Mouse (Mus musculus) left cerebral cortex, adult 8-10 months (tissue): ENCODE data around the gene Smarca2. TPM values are rescaled to one million over a fixed set of nuclear protein-coding genes. Genes with fewer than 3 reads are reported as not detected.
"Not testable (repeated sequence)": the region's sequence is repeated elsewhere in the genome, so short reads cannot be mapped to it uniquely, and the experiment has no call there.

ENCODE experiments used
- DNase-seq, 2 experiments: peaks; one replicate each; pipeline ENCODE4 v3.0.0; 2022; ENCODE audit warnings: low spot score in 2 of 2
- total RNA-seq, 4 experiments: library from RNA; stranded (reverse); gene quantifications; 2 replicates each; pipeline ENCODE4 v1.2.4; 2022

Smarca2 gene
- total RNA-seq, 4 experiments from 2014 or later: 241 to 319 (median 271) TPM

DNA sequence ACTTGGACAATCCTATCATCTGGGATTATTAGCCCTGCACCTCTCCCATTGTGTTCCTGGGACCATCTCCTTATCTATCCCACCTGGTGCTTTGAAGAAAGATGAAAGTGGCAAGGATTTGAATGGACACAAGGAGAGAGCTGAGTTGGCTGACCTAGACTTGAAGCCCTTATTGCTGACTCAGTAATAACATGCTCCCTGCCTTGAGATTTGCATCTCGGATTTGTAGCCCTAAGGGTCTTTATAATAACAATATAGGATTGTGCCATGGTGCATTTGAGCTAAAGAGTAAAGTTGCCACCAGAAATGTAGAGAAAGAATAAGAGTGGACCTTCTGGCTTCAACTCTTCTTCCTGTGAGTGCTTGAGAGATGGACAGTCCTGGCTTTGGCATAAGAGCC is 11.4 kb downstream of the Smarca2 start:
- no peak for DNase-seq

DNA sequence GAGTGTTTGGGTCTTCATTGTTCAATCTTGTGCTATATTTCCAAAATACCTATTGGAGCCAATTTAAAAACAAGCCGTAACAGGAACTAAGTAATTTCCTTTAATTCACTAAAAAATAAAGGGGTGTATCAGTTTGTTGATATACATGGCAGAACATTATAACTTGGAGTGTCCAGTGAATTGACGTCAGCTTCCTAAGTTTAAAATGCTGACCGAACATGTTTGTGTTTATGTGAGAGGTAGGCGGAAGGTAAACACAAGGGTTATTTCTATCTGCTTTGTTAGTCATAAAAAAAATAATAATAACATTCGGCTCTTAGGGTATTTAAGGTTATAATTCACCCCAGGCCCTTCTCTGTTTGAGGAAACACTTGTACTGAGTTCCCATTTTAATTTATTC is 12.4 kb downstream of the Smarca2 start:
- DNase-seq: no peak

DNA sequence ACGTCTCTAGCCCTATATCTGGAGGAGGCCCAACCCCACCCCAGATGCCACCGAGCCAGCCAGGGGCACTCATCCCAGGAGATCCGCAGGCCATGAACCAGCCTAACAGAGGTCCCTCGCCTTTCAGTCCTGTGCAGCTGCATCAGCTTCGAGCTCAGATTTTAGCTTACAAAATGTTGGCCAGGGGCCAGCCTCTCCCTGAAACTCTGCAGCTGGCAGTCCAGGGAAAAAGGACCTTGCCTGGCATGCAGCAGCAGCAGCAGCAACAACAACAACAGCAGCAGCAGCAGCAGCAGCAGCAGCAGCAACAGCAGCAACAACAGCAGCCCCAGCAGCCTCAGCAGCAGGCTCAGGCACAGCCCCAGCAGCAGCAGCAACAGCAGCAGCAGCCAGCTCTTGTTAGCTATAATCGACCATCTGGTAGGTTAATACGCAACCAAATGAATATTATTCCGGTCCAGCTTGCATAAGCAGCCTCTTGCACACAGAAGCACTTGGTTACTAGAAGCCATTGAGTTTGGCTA is 25.9 kb downstream of the Smarca2 start:
- no peak for DNase-seq

DNA sequence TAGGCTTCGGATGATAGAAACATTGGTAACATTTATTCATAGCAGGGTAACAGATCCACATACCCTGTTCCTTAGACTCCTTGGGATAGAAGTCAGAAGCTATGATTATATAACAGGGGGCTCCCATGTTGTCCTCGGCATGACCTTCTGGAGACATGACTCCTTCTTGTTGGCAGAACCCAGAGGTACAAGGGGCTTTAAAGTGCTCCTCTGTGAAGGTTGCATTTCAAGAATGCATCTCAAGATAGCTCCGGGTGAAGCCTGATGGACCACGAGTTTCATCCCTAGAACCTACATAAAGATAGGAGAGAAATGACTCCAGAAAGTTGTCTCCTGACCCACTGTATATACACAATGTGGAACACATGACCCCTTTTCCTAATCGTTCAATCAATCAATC is 27.4 kb downstream of the Smarca2 start:
- no peak for DNase-seq

GRCm38 (mm10) chr19:26640556-26640955 is 35.7 kb downstream of the Smarca2 start:
- no peak for DNase-seq

DNA sequence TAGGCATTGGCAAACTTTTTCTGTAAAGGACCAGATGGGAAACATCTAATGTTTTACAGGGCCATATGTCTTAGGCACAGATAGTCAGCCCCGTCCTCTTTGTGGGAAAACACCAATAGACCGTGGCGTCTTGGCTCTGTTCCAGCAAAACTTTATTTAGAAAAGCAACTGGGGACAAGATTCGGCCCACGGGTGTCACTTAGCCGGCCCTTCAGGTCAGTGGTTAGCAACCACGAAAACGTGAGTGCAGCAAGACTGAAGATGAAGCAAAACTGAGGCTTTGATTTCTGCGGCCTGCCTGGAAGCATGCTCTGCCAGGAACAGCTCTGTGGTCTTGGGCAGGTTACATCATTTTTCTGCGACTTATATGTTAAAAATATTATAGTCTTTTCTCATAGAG is 36.4 kb downstream of the Smarca2 start:
- no peak for DNase-seq

DNA sequence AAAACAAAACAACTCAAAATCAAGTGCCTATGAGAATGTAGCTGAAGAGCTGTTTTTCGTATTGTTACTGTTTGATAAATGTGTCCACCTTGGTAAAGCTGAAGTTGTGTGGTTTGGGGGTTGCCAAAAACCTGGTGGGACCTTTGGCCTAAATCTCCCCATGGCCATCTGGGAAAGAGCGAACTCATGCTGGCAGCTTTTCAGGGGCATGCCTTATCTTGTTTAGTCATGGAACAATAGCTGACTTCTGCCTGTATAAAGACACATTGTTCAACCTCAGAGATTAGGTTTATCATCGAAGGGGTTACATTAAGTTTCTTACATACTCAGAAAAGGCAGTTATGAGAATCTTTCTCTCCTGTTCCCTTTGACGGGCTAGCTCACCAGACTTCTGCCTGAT is 38.2 kb downstream of the Smarca2 start:
- no peak for DNase-seq

GRCm38 (mm10) chr19:26643936-26644335 is 39.1 kb downstream of the Smarca2 start:
- DNase-seq: no peak

- no peak for DNase-seq
Measured at GRCm38 (mm10) chr19:26645016-26645415, 40.2 kb downstream of the Smarca2 start.

DNA sequence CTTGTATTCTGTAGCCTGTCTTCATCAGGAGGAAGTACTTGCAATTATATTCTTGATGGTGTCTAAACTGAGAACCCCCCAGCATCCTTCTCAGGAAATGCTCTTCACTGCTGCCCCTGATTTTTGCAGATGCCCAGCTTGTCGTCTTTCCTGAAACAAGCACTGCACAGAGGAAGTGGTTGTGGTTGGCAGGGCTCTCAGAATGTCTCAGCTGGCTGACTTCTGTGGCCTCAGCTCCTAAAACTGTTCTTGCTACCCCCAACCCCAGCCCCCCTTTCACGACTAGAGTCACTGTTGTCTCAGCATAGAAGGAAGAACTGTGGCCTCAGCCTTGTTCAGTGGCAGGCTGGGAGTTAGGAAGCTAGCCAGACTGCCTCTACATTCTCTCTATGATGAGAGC is 41.3 kb downstream of the Smarca2 start:
- no peak for DNase-seq

- DNase-seq: no peak
Measured at GRCm38 (mm10) chr19:26650585-26651273, 45.9 kb downstream of the Smarca2 start.

GRCm38 (mm10) chr19:26658324-26658723 is 53.5 kb downstream of the Smarca2 start:
- DNase-seq: no peak

GRCm38 (mm10) chr19:26659976-26660375 is 55.1 kb downstream of the Smarca2 start:
- DNase-seq: no peak

- DNase-seq: no peak
Measured at GRCm38 (mm10) chr19:26661198-26661597, 56.3 kb downstream of the Smarca2 start.

DNA sequence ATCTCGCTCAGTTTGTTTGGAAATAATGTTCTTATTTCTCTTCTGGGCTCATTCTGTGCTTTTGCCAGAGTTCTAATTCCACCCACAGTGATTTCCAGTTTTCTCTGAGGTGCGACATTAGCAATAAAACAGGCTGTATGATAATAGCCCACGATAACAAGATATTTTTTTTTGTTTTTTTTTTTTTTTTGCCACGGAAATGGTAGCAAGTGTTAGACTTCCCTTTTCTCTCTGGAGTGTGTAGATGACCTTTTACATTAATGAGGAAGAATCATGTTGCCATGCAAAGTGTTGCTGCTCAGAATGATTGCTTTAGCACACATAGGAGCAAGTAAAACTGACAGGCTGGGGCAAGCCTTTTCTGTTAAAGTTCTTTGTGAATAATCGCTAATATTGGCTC is 61.5 kb downstream of the Smarca2 start:
- no peak for DNase-seq

GRCm38 (mm10) chr19:26670089-26670488 is 65.2 kb downstream of the Smarca2 start:
- DNase-seq: no peak

GRCm38 (mm10) chr19:26671413-26671812 is 66.6 kb downstream of the Smarca2 start:
- not testable (repeated sequence) for DNase-seq

GRCm38 (mm10) chr19:26675917-26676316 is 71.1 kb downstream of the Smarca2 start:
- DNase-seq: no peak

DNA sequence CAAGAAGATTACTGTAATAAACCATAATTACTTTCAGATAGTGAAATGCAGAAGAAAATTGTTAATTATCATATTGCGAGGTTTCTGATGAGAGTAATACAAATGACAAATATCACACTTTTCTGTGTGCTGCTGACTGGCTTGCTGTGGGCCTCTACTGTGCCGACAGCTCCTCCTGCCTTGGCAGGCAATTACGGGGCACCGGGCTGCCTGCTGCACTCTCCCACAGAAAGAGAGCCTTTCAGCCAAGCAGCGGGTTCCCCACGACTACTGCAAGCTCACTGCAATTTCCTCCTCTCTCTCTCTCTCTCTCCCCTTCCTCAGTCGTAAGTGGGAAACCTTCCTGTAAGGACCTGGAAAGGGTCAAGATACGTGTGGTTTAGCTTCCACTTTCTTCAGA is 73.7 kb downstream of the Smarca2 start:
- no peak for DNase-seq

DNA sequence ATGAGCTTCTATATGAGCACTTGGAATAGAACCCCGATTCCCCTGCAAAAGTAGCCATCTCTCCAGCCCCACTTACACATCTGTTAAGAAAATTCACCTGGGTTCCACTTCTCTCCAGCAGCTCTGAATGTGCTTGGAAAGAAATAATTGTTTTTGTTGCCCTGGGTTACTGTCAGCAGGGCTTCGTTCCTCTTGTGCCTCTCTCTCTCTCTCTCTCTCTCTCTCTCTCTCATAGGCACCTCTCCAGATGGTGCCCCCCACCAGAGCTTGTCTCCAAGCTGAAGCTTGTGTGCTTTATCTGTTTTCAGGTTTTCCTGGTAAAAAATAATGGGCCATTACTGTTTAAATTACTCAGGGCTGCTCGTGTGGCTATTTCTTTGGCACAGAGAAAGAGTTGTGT is 74.8 kb downstream of the Smarca2 start:
- DNase-seq: no peak

- DNase-seq: no peak
Measured at GRCm38 (mm10) chr19:26681549-26681948, 76.7 kb downstream of the Smarca2 start.

- DNase-seq: no peak
Measured at GRCm38 (mm10) chr19:26682130-26682529, 77.3 kb downstream of the Smarca2 start.

DNA sequence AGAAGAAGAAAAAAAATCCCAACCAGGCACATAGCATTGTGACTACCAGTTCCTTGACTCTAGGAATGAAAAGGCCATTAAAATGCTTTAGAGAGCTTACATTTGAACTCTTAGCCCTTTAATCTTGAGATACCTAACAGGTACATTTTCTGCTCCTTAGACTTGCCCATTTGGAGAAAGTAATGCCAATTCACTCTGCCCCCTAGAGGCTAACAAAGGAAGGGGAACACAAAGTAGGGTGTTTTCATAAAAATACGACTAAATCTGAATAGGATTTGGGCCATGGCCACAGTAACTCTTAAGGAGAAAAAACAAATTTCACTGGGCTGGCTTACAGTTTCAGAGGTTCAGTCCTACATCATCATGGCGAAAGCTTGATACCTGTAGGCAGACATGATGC is 77.9 kb downstream of the Smarca2 start:
- DNase-seq: no peak

DNA sequence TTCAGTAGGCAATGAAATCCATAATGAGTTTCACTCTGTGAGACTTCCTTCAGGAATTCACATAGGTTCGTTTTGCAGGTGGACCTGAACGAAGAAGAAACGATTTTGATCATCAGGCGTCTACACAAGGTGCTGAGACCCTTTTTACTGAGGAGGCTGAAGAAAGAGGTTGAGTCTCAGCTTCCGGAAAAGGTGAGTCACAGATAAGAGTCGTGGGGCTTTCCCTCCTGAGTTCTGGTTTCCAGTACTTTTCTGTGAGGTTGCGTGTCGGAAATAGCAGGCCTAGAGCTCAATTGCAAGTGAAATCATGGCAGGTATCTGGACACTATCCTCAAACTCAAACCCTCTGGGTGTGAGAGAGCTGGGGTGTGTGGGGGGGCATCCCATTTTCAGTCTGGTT is 78.9 kb downstream of the Smarca2 start:
- no peak for DNase-seq
